Mouse (Mus musculus) kidney, postnatal 25 days (tissue): ENCODE data around the gene Eloa.
"Not testable (repeated sequence)": the region's sequence is repeated elsewhere in the genome, so short reads cannot be mapped to it uniquely, and the experiment has no call there.

Source experiments
- DNase-seq, 2 experiments: peaks; one replicate each; pipeline ENCODE4 v3.0.0; 2021; ENCODE audit warnings: mixed read lengths in 2 of 2

Gene Eloa

GRCm38 (mm10) chr4:135984556-135984955, 37.0 kb downstream of the Eloa start:
- no peak for DNase-seq

DNA sequence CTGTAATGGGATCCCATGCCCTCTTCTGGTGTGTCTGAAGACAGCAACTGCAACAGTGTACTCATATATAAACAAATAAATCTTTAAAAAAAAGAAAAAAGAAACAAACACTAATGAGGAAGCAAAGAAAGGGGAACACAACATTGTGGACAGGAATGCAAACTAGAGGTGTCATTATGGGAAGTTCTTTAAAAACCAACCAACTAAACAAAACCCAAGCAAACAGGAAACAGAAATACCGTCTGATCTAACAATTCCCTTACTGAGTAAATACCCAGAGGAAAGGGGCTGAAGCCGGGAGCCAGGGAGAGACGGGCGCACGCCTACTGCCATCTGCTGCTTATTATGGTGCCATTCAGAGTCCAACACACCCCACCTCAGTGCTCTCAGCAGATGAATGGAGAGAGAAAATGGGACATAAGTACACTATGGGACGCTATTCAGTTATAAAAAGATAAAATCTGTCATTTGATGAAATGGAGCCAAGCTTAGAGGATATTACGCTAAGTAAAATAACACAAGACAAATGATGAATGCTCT, 40.0 kb downstream of the Eloa start:
- DNase-seq: no peak

DNA sequence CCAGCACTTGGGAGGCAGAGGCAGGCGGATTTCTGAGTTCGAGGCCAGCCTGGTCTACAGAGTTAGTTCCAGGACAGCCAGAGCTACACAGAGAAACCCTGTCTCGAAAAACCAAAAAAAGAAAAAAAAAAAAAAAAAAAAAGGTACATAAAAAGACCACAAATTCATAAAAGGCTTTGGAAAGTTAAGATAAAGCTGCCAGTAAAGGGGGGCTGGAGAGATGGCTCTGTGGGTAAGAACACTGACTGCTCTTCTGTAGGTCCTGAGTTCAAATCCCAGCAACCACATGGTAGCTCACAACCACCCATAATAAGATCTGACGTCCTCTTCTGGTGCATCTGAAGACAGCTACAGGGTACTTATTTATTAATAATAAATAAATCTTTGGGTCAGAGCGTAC, 41.3 kb downstream of the Eloa start:
- DNase-seq: not testable (repeated sequence)

DNA sequence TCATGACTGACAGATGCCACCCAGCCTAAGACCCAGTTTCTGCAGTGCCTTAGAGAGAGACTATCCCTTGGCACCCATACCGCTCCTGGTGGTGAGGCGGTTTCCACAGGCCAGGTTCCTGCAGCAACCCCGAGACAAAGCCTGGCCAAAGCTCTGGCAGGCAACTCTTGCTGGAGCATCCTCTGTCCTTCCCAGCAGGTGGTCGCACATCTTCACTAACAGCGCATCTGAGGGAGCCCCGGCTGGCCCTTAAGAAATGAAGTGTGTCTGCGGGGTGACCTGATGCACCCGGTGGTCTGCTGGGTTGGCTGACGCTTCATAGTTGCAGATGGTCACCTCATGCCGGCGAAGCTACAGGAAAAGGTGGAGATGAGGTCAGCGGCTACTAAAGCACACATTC, 45.4 kb downstream of the Eloa start:
- DNase-seq: no peak

GRCm38 (mm10) chr4:135972911-135973811, 48.4 kb downstream of the Eloa start:
- DNase-seq: no peak

GRCm38 (mm10) chr4:135972556-135972906, 49.0 kb downstream of the Eloa start, which contains the start of gene Lypla2:
Gene Lypla2 (minus strand): TSS chr4:135972626.
- DNase-seq: peak; percentile 90 to 93

GRCm38 (mm10) chr4:135971805-135972555, 49.6 kb downstream of the Eloa start:
- no peak for DNase-seq

- DNase-seq: no peak
These were observed 51.0 kb downstream of the Eloa start for GRCm38 (mm10) chr4:135970585-135970984.

- no peak for DNase-seq
These were observed 52.4 kb downstream of the Eloa start for GRCm38 (mm10) chr4:135969070-135969750.

GRCm38 (mm10) chr4:135968271-135968869, 53.2 kb downstream of the Eloa start:
- no peak for DNase-seq

DNA sequence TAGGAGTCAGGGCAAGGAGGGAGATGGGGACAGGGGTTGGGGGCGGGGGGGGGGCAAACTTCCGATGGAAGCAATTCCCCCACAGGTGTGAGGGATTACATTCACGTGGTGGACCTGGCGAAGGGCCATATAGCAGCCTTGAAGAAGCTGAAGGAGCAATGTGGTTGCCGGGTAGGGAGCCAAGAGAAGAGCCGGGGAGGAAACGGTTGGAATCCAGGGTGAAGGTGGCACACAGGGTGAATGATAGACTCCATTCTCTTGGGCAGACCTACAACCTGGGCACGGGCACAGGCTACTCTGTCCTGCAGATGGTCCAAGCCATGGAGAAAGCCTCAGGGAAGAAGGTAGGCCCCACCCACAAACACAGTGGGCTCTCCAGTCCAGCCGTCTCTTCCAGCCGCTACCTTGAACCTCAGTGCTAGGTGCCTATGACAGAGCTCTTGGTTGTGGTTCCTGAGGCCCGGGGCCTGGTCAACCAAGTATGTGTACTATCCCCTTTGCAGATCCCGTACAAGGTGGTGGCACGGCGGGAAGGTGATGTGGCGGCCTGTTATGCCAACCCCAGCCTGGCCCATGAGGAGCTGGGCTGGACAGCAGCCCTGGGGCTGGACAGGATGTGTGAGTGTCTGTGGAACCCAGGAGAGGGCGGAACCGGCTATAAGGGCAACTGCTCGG, 54.3 kb downstream of the Eloa start:
- no peak for DNase-seq

- no peak for DNase-seq
These were observed 55.3 kb downstream of the Eloa start for GRCm38 (mm10) chr4:135966283-135966682.

DNA sequence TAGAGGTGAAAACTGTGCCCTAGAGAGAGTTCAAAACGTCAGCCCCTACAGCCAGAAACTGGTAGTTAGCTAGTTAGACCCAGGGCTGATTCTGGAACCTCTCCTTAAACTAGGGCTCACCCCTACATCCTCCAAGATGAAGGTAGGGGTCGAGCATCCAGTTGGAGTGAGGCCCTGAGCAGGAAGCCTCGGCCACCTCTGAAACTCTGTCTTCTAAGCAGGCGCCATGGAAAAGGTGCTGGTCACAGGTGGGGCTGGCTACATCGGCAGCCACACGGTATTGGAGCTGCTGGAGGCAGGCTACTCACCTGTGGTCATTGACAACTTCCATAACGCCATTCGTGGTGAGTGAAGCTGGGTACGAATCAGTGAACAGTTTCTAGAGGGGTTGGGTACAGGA, 56.5 kb downstream of the Eloa start:
- DNase-seq: no peak

DNA sequence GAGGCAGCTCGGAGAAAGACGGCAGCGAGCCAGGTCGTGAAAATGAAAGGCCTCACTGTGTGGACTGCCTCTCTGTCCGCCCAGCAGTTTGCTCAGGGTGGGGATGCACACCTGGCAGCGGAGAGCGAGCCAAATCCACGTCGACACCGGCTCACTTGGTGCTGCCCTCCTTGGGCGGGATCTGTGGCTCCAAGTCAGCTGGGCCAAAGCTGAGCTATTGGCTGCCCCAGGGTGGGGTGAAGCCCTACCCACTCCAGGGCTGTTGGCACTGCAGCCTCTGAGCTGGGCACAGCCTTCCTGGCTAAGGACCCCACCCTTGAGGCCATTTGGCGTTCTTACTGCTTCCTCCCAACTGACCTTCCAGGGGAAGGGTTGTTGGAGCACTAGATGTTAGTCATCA, 57.1 kb downstream of the Eloa start:
- peak; percentile 68 to 92 for DNase-seq

DNA sequence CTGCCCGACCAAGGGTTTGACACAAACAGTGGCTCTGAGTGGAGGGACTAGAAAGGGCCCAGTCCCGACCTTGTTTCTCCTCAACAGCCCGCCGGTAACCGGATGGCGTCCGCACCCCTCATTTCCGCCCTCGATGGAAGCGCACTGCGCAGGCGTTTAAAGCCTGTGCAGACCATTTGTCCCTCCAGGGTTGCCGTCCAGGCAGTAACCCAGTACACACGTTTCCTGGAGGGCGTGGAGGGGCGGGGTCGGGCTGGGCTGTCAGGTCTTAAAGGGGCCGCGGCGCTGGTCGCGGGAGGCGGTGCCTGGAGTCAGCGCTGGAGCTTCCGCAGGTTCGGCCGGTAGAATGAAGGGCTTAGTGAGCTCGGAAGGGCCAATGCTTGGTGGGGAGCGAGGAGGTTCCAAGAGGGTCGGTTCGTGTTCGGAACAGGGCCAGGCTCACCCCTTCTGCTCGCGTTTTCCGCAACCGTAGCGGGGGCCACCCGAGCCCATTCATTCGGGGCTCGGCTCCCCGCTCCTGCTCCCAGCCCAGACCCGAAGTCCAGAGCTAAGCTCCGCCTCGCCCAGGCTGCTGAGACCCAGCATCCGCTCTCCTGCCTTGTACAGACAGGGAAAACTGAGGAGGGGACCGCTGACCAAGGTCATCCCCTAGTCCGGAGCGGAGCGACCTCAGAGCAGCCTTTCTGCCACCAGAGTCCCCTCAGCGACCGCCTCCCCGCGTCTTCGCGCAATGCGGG, 57.9 kb downstream of the Eloa start, which contains the start of gene Gale:
Gale (plus strand) TSS at position 271 of the 737 bp plus-strand sequence.
- peak; percentile 96 to 98 for DNase-seq

GRCm38 (mm10) chr4:135962946-135963345, 58.6 kb downstream of the Eloa start:
- DNase-seq: no peak

GRCm38 (mm10) chr4:135962198-135962597, 59.4 kb downstream of the Eloa start:
- DNase-seq: peak in 1 of 2 experiments; percentile 51

GRCm38 (mm10) chr4:135961709-135962108, 59.9 kb downstream of the Eloa start:
- no peak for DNase-seq

- DNase-seq: peak; percentile 88 to 92
These were observed 60.8 kb downstream of the Eloa start for GRCm38 (mm10) chr4:135960717-135961116.

DNA sequence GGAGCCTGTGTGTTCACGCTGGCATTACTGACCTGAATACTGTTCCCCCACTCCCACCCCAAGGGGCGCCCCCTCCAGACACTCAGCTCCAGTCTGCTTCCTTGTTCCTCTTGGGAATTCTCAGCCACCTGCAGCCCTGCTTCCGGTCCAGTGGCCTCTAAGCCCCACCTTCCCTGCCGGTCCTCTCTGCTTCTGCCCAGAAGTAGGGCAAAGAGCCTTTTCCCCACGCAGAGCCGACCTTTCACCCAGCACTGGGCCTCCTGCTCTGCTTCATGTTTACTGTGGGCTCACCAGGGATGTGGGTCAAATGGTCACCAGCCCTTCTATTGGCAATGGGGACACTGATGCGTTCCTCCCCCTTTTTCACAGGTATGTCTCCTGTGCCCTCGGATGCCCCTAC, 63.2 kb downstream of the Eloa start:
- DNase-seq: peak; percentile 79 to 94

DNA sequence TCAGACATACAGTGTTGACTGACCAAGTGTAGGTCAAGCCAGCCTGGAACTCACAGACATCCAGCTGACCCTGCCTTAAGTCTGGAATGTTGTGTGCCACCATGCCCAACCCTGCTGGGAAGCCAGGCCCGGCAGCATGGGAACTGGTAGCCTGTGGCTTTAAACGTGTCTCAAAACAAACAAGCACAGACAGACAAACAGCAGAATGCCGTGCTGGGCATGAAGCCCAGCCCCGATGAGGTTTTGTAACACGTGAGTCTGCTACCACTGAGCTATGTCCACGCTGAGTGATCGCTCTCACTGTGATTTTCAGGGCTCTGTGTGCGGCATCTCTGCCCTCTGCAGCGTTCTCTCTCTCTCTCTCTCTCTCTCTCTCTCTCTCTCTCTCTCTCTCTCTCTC, 65.7 kb downstream of the Eloa start:
- peak in 1 of 2 experiments; percentile 34 for DNase-seq
